Mouse (Mus musculus): ENCODE results near the gene Olfr1417.
"Not testable (repeated sequence)": the region's sequence is repeated elsewhere in the genome, so short reads cannot be mapped to it uniquely, and the experiment has no call there.

Gene Olfr1417

DNA sequence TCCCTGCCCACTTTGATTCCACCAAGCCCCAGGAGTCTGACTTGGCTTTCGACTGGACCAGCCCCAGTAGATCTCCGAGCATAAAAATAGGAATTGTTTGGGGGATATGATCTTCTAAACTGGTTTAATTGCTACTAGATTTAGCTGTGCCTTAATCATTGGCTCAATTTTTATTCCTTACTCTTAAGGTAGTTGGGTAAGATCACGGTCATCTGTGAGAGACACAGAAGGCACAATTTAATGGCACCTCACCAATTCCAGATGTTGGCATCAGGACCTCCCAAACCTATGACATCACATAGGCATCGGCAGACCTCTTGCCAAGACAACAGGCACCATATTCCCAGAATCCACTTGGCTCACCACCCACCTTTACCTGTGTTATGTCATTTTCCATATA lies at the start of gene Olfr1417:
TSS of gene Olfr1417 (minus strand) at position 101 of the 400 bp plus-strand sequence.
- no peak for DNase-seq (ENCODE audit: low read depth, low spot score)

DNA sequence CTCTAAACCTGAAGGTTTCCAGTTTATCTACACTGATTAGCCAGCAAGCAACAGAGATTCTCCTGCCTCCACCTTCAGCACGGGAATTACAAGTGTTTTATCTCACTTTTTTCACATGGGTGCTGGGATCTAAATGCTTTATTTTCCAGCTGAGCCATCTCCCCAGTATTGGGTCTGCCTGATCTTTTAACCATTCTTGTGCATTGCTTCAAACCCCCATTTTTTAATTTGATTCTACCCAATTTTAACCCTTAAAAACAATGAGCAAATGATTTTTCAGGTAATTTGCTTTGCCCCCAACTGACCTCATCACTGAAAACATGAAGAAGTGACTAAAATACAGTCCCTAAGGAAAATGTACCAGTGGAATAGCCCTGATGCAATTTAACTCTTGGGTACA lies 47.2 kb upstream of the Olfr1417 start, which contains the start of gene Olfr1420:
TSS of gene Olfr1420 (plus strand) at position 301 of the 400 bp plus-strand sequence.
- DNase-seq (ENCODE audit: low read depth, low spot score) = no peak

DNA sequence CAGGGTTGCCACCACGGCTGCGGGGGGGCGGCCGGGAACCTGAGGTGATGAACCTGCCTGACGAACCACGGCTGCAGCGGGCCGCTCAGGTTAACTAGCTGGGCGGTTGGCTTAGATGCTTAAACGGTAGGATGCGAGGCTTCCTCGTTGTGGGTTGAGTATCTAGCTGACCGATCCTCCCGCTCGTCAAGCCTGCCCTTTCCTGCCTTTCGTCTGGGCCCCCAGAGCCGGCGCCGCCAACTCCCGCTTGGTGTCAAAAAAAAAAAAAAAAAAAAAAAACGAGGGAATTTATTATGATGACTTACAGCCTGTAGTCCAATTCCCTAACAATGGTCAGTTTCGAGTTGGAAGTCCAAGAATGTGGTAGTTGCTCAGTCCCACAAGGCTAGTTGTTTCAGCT lies 39.4 kb upstream of the Olfr1417 start:
- not testable (repeated sequence) for DNase-seq (ENCODE audit: low read depth, low spot score)

DNA sequence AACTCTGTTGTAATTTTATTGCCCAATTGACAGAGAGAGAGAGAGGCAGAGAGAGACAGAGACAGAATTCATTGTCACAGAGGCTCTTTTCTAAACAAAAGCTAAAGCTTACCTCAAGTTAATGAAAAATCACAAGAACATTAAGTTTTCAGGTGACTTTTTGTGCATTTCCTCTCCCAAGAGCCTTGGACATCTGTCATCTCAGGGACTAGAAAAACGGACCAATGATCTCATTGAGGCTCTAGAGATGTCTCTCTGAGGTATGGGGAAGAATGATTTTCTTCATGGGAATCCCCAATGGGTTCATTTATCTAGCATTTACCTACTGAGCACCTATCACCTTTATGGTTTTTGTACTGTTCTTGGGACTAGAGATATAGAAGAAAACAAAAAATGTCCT lies 36.0 kb upstream of the Olfr1417 start, which contains the start of gene Olfr1419:
TSS of gene Olfr1419 (minus strand) at position 101 of the 400 bp plus-strand sequence.
- DNase-seq (ENCODE audit: low read depth, low spot score) = no peak

DNA sequence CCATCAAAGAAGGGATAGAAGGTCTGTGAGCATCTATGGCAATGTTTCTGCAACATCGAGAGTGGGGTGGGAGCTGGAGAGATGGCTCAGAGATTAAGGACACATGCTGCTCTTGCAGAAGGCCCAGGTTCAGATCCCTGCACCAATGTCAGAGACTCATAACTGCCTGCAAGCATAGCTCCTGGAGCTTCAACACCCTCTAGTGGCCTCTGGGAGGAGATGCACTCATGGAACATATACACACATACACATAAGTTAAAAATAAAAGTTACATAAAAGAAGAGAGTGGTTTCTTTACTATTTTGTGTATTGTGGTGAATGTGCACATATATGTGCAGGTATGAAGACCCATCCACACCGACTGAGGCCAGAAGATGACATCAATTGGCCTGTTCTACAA lies 28.8 kb upstream of the Olfr1417 start:
- DNase-seq (ENCODE audit: low read depth, low spot score) = no peak

DNA sequence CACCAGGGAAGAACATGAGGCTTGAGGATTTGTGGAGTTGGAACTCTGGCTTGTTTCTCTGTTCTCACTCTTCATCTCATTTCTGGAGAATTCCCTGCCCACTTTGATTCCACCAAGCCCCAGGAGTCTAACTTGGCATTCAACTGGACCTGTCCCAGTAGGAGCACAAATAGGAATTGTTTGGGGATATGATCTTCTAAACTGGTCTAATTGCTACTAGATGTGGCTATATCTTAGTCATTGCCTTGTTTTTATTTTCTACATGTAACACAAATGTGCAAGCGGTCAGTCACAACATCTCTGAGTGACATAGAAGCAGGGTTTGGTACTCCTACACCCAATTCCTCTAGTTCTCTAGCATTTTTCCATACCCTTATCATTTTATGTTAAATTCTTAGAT lies 21.9 kb upstream of the Olfr1417 start, which contains the start of gene Olfr1418:
TSS of gene Olfr1418 (minus strand) at position 101 of the 400 bp plus-strand sequence.
- no peak for DNase-seq (ENCODE audit: low read depth, low spot score)

DNA sequence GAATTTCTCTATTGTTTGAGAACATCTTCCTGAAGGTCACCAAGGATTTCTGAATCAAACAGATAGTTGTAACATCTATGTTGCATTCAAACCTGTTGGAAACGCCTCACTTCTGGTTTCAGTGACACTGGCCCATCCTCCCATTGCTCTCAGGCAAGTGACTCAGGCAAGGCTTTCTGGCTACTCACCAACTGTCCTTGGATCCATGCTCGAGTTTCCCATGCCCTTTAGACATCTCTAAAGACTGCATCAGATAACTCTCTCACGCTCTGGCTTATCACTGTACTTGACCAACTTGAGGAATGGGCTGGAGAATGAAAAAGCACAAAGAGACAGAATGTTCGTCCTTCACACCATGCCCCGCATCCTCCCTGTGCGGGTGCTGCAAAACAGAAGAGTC lies 17.5 kb upstream of the Olfr1417 start:
- no peak for DNase-seq (ENCODE audit: low read depth, low spot score)

DNA sequence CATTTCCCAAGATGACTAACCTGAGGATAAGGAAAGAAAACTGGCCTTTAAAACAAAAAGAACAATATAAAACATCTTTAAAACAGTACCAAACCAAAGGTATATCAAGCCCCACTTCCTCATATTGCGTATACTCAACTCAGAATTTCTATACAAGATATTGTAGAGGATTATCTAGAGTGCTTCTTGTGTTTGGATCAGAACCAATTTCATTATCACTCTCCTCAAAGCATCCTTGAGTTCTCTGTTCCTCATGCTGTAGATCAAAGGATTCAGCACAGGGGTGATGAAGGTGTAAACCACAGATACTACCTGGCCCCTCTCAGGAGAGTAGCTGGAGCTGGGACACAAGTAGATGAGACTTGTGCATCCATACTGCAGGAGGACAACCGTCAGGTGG lies 15.8 kb upstream of the Olfr1417 start:
- no peak for DNase-seq (ENCODE audit: low read depth, low spot score)

DNA sequence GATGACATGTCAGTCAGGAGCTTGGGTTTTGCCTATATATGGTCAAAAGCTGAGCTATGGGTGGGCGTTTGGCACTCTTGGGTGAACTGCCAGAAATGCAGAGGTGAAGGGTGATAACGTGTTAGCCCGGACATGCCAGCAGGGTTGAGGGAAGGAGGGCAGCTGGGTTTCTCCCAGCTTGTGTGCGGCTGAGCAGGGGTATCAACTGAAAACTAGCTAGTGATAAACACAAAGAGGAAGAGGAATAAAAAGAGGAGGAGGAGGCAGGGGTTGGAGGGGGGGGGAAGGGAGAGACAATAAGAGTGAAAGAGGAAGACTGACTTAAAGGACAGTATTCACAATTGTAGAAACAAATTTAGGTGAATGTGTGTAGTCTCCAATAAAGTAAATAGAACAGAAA lies 13.6 kb upstream of the Olfr1417 start:
- DNase-seq (ENCODE audit: low read depth, low spot score) = no peak

DNA sequence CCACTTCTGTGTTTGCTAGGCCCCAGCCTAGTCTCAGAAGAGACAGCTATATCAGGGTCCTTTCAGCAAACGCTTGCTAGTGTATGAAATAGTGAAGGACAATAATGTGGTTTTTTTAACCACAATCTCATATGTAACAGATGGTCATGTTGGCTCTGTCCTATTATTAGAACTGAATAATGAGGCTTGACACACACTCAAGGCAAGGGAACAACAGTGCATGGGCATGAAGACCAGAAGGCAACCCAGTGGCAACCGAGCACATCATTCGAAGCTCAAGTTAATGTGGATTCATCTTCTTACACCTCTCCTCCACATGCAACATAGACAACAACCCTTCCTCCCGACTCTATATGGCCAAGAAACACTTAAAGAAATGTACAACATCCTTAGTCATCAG lies 7.3 kb upstream of the Olfr1417 start:
- DNase-seq (ENCODE audit: low read depth, low spot score) = no peak

DNA sequence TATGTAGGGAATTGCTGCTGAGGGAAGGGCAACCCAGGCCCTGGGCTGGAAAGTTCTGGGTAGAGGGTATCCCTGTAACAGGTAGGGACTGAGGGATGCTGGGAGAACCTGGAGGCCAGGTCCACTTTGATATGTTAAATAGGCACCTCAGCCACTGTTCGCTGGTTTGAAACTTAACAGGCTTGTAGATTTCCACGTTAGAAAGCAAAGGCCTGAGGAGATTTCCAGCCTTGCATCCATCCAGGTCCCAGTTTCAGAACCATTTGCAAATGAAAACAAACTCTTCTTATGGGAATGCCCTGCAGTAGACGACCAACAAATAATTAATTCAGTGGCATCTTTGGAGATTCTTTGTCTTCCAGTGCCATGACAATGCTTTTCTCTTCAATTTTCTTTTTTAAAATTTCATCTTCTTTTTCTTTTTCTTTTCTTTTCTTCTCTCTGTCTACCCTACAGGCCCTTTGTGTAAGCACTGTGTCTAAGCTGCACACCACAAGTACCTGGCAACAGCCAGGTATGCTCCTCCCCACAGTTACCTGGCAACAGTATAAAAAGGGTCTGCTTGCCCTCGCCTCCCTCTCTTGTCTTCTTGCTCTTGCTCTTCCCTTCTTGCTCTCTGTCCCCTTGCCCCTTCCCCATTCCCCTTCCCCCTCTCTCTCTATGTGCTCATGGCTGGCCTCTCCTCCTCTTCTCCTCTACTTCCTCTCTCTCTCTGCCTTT lies 15.5 kb downstream of the Olfr1417 start:
- DNase-seq (ENCODE audit: low read depth, low spot score) = no peak

DNA sequence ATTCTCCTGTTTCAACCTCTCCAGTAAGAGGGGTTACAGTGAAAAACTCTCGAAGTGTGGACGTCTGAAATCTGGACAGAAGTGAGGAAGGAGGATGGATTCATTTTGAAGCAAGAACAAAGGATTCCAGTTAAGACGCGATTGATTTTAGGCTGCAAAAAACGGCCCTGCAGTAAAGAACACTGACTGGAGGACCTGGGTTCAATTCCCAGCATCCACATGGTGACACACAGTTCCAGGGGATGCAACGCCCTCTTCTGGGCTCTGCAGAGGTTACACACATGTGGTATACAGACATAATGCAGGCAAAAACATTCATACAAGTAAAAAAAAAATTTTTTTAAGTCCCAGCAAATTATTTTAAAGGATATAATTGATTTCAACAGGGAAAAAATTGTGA lies 18.8 kb downstream of the Olfr1417 start:
- no peak for DNase-seq (ENCODE audit: low read depth, low spot score)

DNA sequence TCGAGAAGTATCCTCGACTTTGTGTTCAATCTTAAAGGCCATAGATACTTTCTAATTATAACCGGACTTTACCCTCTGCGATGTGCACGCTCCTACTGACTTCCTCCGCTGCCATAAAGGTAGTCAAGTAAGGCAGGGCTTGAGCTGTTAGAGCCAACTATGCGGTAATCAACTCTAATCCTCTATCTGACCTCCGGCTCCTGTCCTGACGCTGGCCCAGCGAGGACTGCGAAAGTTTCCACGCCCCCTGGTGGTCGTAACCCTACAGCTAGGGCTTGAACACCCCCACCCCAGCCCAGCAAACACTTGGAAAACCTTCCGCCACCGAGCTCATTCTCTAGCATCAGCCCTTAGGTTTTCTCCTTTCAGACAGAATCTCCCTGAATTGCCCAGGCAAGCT lies 19.2 kb downstream of the Olfr1417 start:
- DNase-seq (ENCODE audit: low read depth, low spot score) = peak; percentile 87

DNA sequence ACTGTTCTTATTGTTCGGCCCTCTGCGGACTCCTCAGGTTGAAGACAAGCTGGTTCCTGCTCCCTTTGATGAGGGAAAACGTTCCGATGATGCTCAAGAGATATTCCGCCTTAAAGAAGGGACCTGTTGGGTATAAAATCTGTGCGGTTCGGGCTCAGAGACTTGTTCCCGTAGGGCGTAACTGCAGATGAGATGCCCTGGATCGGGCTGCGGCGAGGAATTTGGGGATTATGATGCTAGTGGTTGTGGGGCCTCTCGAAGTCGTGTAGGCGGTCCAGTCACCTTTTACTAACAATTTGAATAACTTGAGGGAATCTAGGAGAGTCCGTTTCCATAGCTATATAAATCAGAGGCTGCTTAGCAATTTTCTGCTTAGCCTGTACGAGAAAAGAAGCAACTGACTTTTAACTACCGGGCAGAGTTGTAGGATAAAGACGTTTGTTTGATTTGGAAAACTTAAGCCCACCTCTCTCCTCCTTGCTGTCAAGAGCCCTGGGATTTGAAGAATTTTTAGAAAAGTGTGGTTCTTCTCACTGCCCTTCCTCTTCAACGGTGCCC lies 19.8 kb downstream of the Olfr1417 start, which contains the start of gene Stx3:
TSS of gene Stx3 (minus strand) at position 261 of the 558 bp plus-strand sequence.
- DNase-seq (ENCODE audit: low read depth, low spot score) = peak; percentile 23

DNA sequence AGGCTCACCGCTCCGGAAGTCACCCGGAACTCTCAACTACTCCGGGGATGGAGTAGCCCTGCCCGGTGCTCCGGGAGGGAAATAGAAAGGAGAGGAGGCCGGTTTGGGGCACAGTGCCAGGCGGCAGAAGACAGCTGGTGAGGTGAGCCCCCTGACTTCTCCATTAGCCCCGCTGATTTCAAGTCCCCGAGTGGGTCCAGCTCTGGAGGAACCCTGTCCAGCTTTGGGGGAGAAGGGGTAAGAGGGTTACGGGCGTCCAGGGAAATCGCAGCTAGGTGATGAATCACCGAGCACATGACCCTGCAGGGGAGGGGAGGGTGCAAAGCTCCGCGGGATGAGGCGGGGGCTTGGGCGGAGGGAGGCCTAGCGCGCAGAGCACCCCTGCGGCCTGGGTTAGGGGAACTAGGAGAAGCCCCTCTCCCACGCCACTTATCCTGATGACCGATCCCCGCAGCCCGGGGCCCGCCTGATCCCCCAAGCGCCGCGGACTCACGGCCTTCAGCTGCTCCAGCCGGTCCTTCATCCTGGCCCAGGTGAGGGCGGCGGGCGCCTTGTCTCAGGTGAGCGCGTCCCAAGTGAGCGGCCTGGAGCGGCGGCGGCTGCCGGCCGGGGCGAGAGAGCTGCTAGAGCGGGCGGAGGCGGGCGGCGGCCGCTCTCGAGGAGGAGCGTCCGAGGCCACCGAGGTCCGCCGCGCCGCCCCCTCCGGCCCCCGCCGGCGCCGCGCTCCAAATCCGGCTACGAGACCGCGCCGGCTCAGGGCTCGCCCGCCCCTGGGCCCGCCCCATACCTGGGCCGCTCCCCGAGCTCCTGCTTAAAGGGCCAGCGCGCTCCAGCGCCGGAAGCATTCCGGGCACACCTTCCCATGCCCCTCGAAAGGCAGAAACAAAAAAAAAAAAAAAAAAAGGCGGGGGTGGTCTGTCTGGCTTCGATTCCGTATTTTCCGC lies 20.5 kb downstream of the Olfr1417 start:
- peak; percentile 16 for DNase-seq (ENCODE audit: low read depth, low spot score)

DNA sequence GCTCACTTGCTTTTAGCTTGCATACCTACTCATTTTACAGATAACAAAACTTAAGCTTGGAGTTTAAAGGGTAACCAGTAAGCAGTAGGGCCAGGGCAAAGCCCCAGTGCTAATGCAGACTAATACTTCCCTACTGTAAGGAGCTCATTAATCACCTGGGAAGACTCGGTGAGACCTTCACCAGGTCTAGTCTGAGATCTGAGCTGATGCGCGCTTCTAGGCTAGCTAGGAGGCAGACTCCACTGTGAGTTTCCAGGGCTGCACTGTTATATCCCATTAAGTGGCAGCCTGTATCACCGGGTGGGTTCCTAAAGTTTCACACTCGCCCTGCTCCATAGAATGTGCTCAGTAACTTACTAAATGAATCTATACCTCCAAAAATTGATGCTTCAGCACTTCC lies 21.4 kb downstream of the Olfr1417 start:
- DNase-seq (ENCODE audit: low read depth, low spot score) = no peak

DNA sequence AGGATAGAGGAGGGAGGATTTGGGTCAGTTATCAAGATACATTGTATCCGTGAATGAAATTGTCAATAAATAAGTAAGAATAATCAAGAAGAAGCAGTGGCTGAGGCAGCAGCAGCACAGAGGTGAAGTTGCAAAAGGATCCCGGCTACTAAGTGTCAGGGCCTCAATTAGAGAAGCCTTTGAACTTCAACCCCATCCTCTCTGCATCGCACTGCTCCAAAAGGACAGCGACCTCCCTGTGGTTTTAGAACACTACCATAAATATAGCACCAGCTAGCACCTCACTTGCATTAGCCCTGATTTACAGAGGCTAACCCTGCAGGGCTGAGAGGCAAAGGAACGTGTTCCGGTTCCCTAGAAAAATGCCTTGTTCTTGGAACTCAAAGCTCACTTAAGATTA lies 22.3 kb downstream of the Olfr1417 start:
- no peak for DNase-seq (ENCODE audit: low read depth, low spot score)

DNA sequence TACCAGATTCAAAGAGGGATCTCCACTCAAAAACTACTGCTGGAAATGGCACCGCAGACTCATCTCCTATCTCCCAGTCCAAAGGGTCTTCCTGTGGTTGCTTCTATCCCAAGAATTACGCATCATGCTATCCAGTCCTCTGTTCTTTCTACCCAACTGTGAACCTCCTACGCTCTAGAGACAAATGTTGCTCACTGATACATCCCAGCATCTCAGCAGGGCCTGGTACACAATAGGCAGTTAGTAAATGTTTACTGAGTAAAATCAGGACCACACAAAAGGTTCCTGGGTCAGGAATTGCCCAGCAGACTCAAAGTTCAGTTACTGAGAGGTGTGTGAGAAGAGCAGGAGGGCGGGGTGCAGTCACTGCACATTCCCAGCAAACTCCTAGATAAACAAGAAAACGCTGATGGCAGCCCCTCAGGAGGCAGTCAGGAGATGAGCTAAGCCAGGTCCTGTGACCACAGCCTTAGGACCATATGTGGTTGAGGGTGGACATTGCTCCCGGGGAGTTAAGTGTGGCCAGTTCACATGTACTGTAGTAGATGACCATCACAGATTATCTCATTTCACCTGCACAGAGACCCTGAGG lies 24.2 kb downstream of the Olfr1417 start:
- DNase-seq (ENCODE audit: low read depth, low spot score) = no peak

DNA sequence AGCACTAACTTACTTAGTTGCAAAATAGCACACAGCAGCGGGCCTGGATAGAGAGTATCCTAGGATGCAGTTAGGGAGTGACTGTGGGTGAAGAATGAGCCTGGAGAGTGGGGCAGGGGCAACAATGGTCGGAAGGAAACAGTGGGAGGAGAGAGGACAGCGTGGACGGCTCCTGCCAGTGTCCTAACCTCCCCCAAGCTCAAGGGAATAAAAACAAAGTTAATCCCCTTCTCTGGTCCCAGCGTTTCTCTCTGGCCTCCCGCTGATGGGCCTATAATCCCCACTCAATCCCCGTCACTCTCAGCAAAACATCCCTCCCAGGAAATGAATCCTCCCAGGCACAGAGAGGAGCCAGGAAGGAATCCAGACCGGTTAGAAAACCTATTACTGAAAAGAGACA lies 25.4 kb downstream of the Olfr1417 start:
- no peak for DNase-seq (ENCODE audit: low read depth, low spot score)

DNA sequence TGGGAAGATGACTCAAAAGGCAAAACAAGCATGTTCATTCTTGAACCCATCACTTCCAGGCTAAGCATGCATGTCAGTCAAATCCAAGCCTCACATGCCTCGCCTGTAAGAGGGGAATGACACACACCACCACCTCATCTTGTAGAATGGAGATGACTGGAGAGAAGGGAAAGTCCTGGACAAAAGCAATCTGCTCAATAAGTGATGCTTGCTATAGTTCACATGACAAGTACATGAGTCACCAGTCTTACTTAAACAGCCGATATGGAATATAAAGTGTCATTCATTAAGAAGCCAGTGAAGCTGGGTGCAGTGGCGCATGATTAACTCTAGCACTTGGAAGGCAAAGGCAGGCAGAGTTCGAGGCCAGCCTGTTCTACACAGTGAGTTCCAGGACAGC lies 25.9 kb downstream of the Olfr1417 start:
- no peak for DNase-seq (ENCODE audit: low read depth, low spot score)

DNA sequence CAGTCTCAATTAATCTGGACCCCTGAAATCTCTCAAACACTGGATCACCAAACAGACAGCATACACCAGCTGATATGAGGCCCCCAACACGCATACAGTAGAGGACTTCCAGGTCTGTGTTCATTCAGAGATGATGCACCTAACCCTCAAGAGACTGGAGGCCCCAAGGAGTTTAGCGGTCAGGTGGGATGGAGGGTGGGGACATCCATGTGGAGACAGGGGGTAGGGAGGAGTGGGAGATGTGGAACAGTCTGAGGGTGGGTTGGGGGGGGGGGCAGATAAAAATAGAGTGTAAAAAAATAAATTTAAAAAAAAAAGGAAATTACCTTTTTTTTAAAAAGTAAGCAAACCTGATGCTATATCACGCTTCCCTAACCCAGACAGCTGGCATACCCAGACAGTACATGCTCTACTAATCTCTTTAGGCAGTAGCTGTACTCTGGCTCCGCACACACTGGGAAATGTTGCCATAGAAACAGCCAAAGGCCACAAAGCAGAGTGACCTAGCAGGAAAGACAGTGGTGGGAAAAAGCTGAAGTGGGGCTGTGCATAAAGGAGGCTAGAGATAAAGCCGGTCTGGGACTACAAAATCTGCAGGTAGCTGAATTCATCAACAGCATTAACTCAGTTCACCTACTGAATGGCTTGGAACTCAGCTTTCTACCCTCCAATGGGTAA lies 27.2 kb downstream of the Olfr1417 start:
- DNase-seq (ENCODE audit: low read depth, low spot score) = no peak
